Mouse (Mus musculus) heart, embryonic 10.5 days (tissue): ENCODE data around the gene Vill. TPM values are rescaled to one million over a fixed set of nuclear protein-coding genes. Genes with fewer than 3 reads are reported as not detected.

ENCODE experiments used
- DNase-seq: peaks from one replicate; pipeline ENCODE4 v3.0.0-alpha.2; 2017; ENCODE audit warnings: low spot score
- H3K27ac ChIP-seq: fragments of 300-500 bp; sonication (generic); 2 replicates; pipeline ENCODE4 v1.5.1; 2016; ENCODE audit warnings: mild to moderate bottlenecking
- H3K27me3 ChIP-seq: fragments of 300-500 bp; sonication (generic); 2 replicates; pipeline ENCODE4 v1.6.1; 2016; ENCODE audit warnings: mild to moderate bottlenecking; ENCODE audit not compliant: poor library complexity, insufficient read depth, severe bottlenecking
- H3K36me3 ChIP-seq: fragments of 300-500 bp; sonication (generic); 2 replicates; pipeline ENCODE4 v1.6.1; 2016; ENCODE audit warnings: mild to moderate bottlenecking, moderate library complexity
- H3K4me1 ChIP-seq: fragments of 300-500 bp; sonication (generic); 2 replicates; pipeline ENCODE4 v1.6.1; 2016; ENCODE audit warnings: mild to moderate bottlenecking
- H3K4me3 ChIP-seq: fragments of 300-500 bp; sonication (generic); 2 replicates; pipeline ENCODE4 v1.5.1; 2016; ENCODE audit warnings: mild to moderate bottlenecking, moderate library complexity
- H3K9me3 ChIP-seq: fragments of 300-500 bp; sonication (generic); 2 replicates; pipeline ENCODE4 v1.6.1; 2016; ENCODE audit warnings: mild to moderate bottlenecking, moderate library complexity
- WGBS: fragments of 180-500 bp; shearing (Covaris S2); methylation state at CpG from one replicate; pipeline ENCODE4 v1.1.7; 2016; 5-methylcytosine and 5-hydroxymethylcytosine counted together
- polyA plus RNA-seq: library from polyadenylated mRNA; unstranded; fragments of >200 nt; fragmentation: Nextera tagmentation; extraction: Ambion mirVana; gene quantifications from 2 replicates; pipeline ENCODE4 v1.2.1, GENCODE M21; 2016

The Vill gene
- polyA plus RNA-seq, 1 experiment from 2014 or later, result 23.1 TPM

DNA sequence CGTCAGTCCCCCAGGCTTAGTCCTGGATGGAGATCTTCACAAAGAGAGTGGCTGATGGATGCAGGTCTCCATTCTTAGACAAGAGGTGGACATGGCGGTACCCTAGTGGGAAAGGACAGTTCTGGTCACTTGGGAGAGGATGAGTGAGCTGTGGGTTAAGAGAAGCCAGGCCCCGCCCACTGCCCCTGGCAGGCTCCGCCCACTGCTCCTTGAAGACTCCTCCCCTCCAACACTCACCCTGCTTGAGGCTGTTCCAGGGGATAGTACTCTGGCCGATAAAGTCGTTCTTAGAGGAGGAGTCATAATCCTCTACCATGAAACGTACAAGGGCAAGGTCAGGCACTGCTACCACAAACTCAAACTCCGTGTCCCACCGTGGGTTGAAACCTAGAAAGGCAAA, 19.2 kb downstream of the Vill start:
- Histone ChIP-seq H3K4me3 (no peak overlapping the region), H3K4me1 (peaks cover 29% of the 10 kb centered on the region), H3K9me3 (no peaks in the 10 kb centered on the region), H3K27me3 (0 out of 2 replicates have a peak, but pooled peaks cover 1% of the 10 kb centered on the region), H3K27ac (no peak overlapping the region), H3K36me3 (peaks cover 42% of the 10 kb centered on the region)
- no peak for DNase-seq
- WGBS, result 77% methylated on average over 9 of the region's 9 CpGs

DNA sequence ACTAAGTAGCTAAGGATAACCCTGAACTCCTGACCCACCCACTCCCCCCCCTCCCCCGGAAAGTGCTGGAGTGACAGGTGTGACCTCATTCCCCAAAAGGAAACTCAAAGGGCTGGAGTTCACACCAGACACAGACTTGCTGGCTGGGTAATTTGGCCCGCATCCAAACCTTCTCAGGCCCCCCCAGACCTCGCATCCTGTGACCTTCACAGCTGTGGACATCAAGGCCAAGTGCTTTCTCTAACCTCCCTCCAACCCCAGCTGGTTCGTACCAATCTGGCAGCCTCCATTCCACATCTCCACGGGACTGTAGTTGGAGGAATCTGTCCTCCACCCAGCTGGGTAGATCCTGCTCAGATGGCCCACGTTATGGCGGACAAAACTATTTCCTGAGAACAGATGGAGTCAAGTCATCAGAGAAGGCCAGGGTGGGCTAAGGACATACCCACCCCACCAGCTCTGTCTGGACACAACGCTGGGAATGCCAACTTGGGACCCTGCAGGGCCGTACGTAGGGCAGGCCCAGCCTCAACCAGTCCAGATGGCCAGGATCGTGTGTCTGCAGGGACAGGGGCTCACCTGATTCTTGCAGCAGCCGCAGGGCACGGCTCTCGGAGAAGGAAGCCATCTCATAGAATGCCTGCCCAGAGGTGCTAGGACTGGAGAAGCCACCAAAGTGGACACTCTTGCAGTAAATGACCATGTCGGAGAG, 20.8 kb downstream of the Vill start:
- H3K9me3 ChIP-seq, result no peaks in the 10 kb centered on the region
- no peak for DNase-seq
- H3K36me3 ChIP-seq, result peaks cover 48% of the 10 kb centered on the region
- no peak overlapping the region for H3K4me3 ChIP-seq
- H3K27me3 ChIP-seq, result no peaks in the 10 kb centered on the region
- H3K4me1 ChIP-seq, result peaks cover 29% of the 10 kb centered on the region
- WGBS, result 82% methylated on average over 15 of the region's 15 CpGs
- H3K27ac ChIP-seq, result 0 out of 2 replicates have a peak overlapping the region, but pooled peaks have one; percentile 23

DNA sequence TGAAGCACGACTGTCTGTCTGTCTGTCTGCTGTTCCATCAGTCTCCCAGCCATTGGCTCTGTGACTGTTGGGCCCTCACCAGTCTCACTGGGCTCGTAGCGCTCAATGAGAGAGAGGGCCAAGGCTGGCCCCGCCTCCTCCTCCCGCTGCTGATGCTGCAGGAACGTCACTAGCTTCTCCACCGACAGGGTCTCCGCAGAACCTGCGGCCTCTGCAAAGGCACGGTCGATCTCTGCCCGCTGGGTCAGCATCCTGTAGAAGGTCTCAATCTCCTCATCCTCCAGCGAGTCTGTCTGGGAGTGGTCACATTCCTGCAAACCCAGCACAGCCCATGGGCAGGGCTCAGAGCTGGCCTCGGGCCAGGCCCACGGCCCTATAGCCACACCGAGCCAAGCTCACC, 23.1 kb downstream of the Vill start:
- peaks cover 59% of the 10 kb centered on the region for H3K36me3 ChIP-seq
- no peak overlapping the region for H3K27ac ChIP-seq
- WGBS, result 69% methylated on average over 16 of the region's 16 CpGs
- DNase-seq, result no peak
- H3K27me3 ChIP-seq, result peaks cover 1% of the 10 kb centered on the region; the same call in 1 of the 2 replicates
- no peaks in the 10 kb centered on the region for H3K9me3 ChIP-seq
- no peak overlapping the region for H3K4me3 ChIP-seq
- H3K4me1 ChIP-seq, result peaks cover 27% of the 10 kb centered on the region

DNA sequence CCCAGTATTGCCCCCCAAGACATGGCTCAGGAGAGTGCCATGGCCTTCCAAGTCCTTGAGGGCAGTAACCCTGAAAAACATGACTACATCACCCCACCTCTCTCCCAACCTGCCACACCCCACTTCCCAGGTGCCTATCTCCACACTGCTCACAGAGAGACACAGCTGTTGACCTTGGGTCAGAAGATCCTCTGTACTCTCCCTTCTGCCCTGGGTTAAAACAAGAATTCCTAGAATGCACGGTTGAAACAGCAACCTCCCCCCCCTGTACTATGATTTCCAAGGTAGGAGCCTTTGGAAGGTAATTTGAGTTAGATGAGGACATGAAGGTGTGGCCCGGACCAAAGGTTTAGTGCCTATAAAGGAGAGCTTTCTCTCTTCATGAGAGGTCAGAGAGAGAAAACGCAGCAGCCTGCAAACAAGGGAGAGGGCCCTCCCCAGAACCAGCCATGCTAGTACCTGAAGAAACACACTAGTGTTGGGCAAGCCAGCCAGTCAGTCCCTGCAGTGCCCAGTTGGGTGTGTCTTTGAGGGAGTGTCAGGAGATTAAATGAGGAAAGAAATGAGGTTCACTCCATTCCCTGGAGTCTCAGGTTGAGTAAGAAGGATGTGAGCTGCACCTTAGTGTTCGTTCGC, 27.6 kb downstream of the Vill start:
- Histone ChIP-seq H3K4me1 (peaks cover 43% of the 10 kb centered on the region), H3K9me3 (no peaks in the 10 kb centered on the region), H3K27me3 (peaks cover 7% of the 10 kb centered on the region; the same call in 1 of the 2 replicates), H3K36me3 (peaks cover 39% of the 10 kb centered on the region), H3K4me3 (no peak overlapping the region), H3K27ac (no peak overlapping the region)
- no peak for DNase-seq
- 83% methylated on average over 5 of the region's 5 CpGs for WGBS

DNA sequence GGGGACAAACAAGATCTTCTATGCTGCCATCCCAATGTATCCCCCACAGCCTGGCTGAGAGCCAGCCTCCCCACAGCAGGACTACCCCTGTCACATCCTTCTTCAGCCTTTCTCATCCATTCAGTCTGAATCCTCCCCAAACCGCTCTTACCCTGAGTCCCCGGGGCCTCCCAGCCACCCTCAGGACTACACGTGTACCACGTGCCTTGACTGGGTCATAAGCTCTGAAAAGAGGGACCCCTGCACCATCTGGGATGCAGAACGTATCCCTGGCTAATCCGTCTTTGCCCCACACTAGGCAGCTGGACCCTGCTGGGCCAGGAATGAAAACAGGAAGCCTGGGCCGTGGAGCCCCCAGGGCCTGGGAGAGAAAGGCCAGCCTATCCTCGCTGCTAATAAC, 29.5 kb downstream of the Vill start:
- H3K36me3 ChIP-seq, result peaks cover 26% of the 10 kb centered on the region
- 23% methylated on average over 8 of the region's 8 CpGs for WGBS
- DNase-seq, result no peak
- no peaks in the 10 kb centered on the region for H3K9me3 ChIP-seq
- peaks cover 54% of the 10 kb centered on the region for H3K4me1 ChIP-seq
- H3K4me3 ChIP-seq, result no peak overlapping the region
- peak overlapping the region; percentile 78 for H3K27ac ChIP-seq
- H3K27me3 ChIP-seq, result peaks cover 11% of the 10 kb centered on the region; the same call in 1 of the 2 replicates

DNA sequence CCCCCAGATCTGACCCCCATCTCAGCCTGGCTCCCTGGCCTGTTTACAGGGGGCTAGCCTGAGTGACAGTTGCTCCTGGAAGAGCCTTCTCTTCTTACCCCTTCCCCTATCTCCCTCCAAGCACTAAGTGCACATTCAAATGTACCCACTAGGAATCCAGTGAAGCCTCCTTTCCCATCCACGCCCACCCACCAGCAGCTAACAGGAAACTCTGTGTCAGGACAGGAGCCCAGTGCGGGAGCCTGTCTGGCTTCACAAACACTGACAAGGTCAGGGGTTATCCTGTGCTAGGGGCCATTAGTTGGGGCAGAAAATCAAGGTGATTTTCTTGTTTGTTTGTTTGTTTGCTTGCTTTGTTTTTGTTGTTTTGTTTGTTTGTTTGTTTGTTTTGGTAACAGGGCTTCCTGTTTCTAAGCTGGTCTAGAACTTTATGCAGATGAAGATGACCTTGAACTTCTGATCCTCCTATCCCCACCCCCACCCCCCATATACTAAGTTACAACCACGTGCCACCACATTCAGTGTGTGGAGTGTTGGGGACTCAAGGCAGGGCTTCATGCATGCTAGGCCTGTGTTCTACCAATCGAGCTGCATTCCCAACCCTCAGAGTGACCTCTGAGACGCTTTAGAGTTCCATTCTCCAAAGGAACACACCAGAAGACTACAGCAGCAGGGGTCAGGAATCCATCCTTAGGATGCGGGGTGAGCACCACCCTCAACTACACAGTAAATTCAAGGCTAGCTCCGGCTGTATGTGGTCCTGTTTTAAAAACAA, 30.3 kb downstream of the Vill start:
- Histone ChIP-seq H3K27ac (peak overlapping the region; percentile 78), H3K4me3 (no peak overlapping the region), H3K27me3 (peaks cover 11% of the 10 kb centered on the region; the same call in 1 of the 2 replicates), H3K9me3 (no peaks in the 10 kb centered on the region), H3K4me1 (peaks cover 62% of the 10 kb centered on the region), H3K36me3 (peaks cover 26% of the 10 kb centered on the region)
- 67% methylated on average over 7 of the region's 7 CpGs for WGBS
- DNase-seq, result no peak

DNA sequence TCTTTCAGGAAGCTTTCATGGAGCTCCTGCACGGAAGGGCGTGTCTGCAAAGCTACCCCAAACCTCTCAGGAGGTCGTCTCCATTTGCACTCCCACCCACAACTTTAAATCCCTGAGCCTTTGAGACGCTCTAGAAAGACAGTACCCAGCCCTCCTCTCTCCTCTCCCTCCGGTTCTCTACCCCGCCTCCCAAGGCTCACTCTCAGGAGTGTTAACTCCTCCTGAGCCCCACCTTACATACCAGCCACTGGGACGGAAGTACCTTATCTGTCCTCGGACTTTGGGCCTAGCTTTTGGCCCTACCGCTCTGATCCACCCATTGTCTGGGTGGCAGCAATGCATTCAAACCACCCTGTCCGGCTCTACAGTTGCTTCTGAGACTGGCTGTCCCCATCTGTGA, 31.4 kb downstream of the Vill start:
- Histone ChIP-seq H3K9me3 (no peaks in the 10 kb centered on the region), H3K27me3 (peaks cover 11% of the 10 kb centered on the region; the same call in 1 of the 2 replicates), H3K4me3 (no peak overlapping the region), H3K4me1 (peaks cover 72% of the 10 kb centered on the region), H3K36me3 (peaks cover 19% of the 10 kb centered on the region), H3K27ac (0 out of 2 replicates have a peak overlapping the region, but pooled peaks have one; percentile 24)
- DNase-seq, result no peak
- WGBS, result 63% methylated on average over 10 of the region's 10 CpGs

DNA sequence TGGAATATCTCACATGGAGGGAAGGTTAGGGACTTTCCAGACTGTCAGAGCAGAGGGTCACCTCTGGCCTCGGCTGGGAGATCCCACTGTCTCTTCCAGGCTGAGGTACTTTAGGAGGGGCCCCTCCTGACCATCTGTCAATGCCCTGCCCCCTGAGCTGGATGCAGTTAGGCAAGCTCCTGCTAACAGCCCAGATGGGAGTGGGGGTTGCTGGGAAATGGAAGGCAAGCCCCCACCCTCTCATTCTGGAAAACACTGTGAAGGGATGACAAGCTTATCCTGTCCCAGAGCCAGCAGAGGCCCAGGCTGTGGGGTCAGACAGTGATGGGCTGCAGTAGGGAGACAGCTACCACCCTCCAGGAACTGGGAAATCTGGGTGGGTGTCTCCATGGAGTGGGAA, 33.9 kb downstream of the Vill start:
- Histone ChIP-seq H3K36me3 (peaks cover 3% of the 10 kb centered on the region; the same call in 1 of the 2 replicates), H3K4me3 (0 out of 2 replicates have a peak overlapping the region, but pooled peaks have one; percentile 5), H3K27me3 (peaks cover 18% of the 10 kb centered on the region), H3K9me3 (no peaks in the 10 kb centered on the region), H3K4me1 (peaks cover 66% of the 10 kb centered on the region), H3K27ac (peak overlapping the region; percentile 67; the same call in 1 of the 2 replicates)
- DNase-seq, result no peak
- 26% methylated on average over 1 of the region's 1 CpGs for whole genome bisulfite sequencing

DNA sequence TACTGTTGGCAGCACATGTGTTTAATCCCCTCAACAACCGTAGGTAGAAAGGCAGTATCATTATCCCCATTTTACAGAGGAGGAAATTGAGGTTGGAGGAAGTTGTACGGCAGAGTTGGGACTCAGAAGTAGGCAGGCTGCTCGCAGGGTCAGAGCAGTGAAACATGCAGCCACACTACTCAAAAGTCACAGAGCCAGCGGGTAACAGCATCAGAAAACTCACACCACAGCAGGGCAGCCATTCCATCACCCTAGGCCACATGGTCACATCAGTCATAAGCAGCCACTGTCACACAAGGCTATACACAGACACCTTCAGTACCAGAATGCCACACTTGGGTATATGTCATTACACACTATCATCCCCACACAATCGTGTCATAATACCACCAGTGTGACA, 34.7 kb downstream of the Vill start:
- Histone ChIP-seq H3K27me3 (peaks cover 27% of the 10 kb centered on the region), H3K4me3 (peak overlapping the region; percentile 58), H3K27ac (peak overlapping the region; percentile 80; the same call in 1 of the 2 replicates), H3K9me3 (no peaks in the 10 kb centered on the region), H3K4me1 (peaks cover 66% of the 10 kb centered on the region), H3K36me3 (peaks cover 3% of the 10 kb centered on the region; the same call in 1 of the 2 replicates)
- no peak for DNase-seq
- 79% methylated on average over 5 of the region's 5 CpGs for WGBS

DNA sequence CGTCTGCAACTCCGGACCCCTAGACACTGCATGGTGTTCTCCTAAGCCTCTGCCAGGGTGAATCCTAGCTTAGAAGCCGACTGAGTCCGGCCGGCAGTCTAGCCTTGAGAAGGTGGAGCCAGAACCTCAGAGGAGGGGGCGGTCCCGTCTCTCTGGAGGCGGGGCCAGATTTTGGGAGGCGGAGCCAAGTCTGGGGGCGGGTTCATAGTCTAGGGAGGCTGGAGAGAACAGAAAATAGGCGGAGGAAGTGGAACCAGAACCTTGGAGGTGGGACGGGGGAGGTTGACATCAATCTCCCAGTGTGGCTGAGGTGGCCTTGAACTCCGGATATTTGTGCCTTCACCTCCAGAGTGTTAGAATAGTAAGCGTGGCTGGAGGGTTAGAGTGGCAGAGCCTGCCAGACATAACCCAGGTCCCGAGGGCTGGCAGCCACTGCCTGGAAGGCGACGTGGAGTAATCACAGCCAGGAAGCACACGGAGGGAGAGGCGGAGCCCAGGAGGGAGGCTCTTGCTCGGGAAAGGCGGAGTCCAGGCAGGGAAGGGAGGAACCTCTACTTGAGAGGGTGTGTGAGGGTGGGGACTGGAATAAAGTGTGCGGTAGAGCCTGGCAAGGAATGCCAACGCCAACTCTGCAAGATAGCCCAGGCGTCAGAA, 35.7 kb downstream of the Vill start:
- H3K4me1 ChIP-seq, result peaks cover 68% of the 10 kb centered on the region
- H3K9me3 ChIP-seq, result no peaks in the 10 kb centered on the region
- H3K27me3 ChIP-seq, result peaks cover 34% of the 10 kb centered on the region
- H3K27ac ChIP-seq, result peak overlapping the region; percentile 80
- peaks cover 3% of the 10 kb centered on the region; the same call in 1 of the 2 replicates for H3K36me3 ChIP-seq
- H3K4me3 ChIP-seq, result peak overlapping the region; percentile 58
- 1% methylated on average over 24 of the region's 24 CpGs for WGBS
- DNase-seq, result peak; percentile 94

DNA sequence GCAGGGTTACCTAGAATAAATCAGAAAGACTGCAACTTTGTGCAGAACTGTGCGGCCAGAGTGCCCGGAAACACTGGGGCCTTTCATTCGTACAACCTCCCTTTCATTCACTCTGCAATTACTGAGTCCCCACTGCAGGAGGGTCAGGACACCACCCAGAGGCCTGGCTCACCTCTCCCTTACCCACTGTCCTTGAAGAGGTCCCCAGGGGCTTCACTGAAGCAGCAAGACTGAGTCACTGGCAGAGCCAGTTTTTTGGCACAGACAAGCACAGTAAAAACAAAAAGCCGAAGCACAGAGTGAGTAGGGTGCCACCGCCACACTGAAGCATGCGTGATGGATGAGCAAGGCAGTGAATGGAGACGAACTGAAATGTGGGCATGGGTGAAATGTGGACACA, 36.9 kb downstream of the Vill start:
- 68% methylated on average over 7 of the region's 7 CpGs for WGBS
- Histone ChIP-seq H3K27ac (no peak overlapping the region), H3K4me1 (peaks cover 73% of the 10 kb centered on the region), H3K27me3 (peaks cover 43% of the 10 kb centered on the region), H3K36me3 (peaks cover 1% of the 10 kb centered on the region; the same call in 1 of the 2 replicates), H3K4me3 (no peak overlapping the region), H3K9me3 (no peaks in the 10 kb centered on the region)
- no peak for DNase-seq

DNA sequence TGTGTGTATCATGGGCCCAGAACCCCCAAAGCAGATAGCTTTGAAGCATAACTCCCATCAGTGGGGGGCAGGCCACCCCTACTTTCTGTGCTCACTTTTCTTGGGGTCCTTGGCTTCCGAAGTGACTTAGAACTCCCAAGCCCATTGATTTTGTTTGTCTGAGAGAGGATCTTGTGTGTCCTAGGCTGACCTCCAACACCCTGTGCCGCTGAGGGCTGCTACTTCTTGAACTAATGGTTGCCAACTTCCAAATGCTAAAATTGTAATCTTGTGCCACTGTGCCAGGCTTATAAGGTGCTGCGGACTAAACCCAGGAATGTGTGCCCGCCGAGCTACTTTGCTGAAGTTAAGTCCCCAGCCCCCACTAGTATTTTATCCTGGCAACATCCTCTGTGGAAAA, 37.9 kb downstream of the Vill start:
- 88% methylated on average over 5 of the region's 5 CpGs for WGBS
- Histone ChIP-seq H3K36me3 (no peaks in the 10 kb centered on the region), H3K4me1 (peaks cover 71% of the 10 kb centered on the region), H3K9me3 (no peaks in the 10 kb centered on the region), H3K4me3 (no peak overlapping the region), H3K27ac (no peak overlapping the region), H3K27me3 (peaks cover 51% of the 10 kb centered on the region)
- no peak for DNase-seq
